9 mouse cellular contexts compared by ENCODE assay signal in the genomic region with DNA sequence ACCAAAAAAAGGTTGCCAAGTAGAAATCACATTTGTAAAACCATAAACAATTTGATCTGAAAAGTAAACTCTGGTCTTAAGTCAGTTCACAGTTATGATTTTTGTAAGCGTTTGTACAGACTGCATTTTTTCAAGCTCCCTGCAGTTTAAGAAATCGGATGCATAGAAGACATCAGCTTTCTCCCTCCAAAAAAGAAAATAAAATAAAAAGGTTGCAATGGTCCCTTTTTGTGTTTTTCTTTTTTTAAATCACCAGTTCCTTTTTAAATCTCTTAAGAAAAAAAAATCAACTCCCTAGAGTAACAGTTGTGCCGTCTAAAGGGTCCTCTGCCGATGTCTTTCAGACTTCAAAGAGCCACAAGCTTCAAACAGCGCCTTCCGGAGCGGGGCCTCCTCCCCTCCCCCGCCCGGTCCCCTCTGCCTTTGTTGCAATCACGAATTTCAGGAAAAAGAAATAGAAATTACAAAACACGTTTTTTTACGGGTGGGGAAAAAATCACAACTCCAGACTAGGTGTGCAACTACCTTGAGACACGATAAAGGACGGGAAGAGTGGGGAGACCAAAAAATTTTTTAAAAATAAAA. TPM values are rescaled to one million over a fixed set of nuclear protein-coding genes. Genes with fewer than 3 reads are reported as not detected.
DNase-seq lines count a peak whose midpoint lies in the region; ATAC-seq and TF ChIP-seq lines count a peak whose summit lies in the region.
"Had no signal": no experiment of that assay in that cellular context is flagged by ENCODE, and none has a peak within 500 bp of the region (broad histone marks: within the 10 kb centered on the region; RNA-seq: fewer than 3 reads in every experiment).

No protein-coding gene starts in this region.

- H3K4me2 ChIP-seq in hindbrain, embryonic 11.5 days (replicated peaks; ENCODE audit: low read depth, low read length) = no peak overlapping the region

- no peaks in the 10 kb centered on the region for H3K36me3 ChIP-seq in ES-E14 (ENCODE audit: control insufficient read depth, insufficient read depth, low read length, poor library complexity, severe bottlenecking)
- H3K36me3 ChIP-seq in hindbrain, embryonic 11.5 days (ENCODE audit: control insufficient read depth, insufficient read depth, low read length) = 0 out of 2 replicates have a peak, but pooled peaks cover 4% of the 10 kb centered on the region
- H3K36me3 ChIP-seq in midbrain, embryonic 10.5 days = peaks cover 46% of the 10 kb centered on the region

- H3K9ac ChIP-seq in ES-E14 (ENCODE audit: insufficient read depth, low read depth, low read length, poor library complexity, severe bottlenecking) = no peak overlapping the region
- H3K9ac ChIP-seq in hindbrain, embryonic 11.5 days (ENCODE audit: low read depth, low read length) = peak overlapping the region; percentile 100

- WGBS in hindbrain, embryonic 11.5 days = under 1% methylated on average over 14 of the region's 14 CpGs
- under 1% methylated on average over 14 of the region's 14 CpGs for WGBS in midbrain, embryonic 10.5 days

- no peak overlapping the region for H3K27ac ChIP-seq in ES-E14 (ENCODE audit: insufficient read depth, low read depth, low read length, poor library complexity, severe bottlenecking)
- H3K27ac ChIP-seq in hindbrain, embryonic 11.5 days (ENCODE audit: low read depth, low read length) = peak overlapping the region; percentile 100
- H3K27ac ChIP-seq in midbrain, embryonic 10.5 days (replicated peaks) = peak overlapping the region; percentile 99

- peaks cover 2 to 7% of the 10 kb centered on the region in 2 experiments; a peak in 3 of 4 replicates for H3K4me1 ChIP-seq in ES-E14 (ENCODE audit: control insufficient read depth in 2 of 2, insufficient read depth in 2 of 2, low read length in 2 of 2, poor library complexity in 1 of 2)
- peaks cover 2% of the 10 kb centered on the region; the same call in 1 of the 2 replicates for H3K4me1 ChIP-seq in hindbrain, embryonic 11.5 days (replicated peaks; ENCODE audit: control insufficient read depth, insufficient read depth, low read length)
- H3K4me1 ChIP-seq in midbrain, embryonic 10.5 days = peaks cover 26% of the 10 kb centered on the region

- no peaks in the 10 kb centered on the region for H3K27me3 ChIP-seq in hindbrain, embryonic 11.5 days (ENCODE audit: control insufficient read depth, insufficient read depth, low read length)
- H3K27me3 ChIP-seq in midbrain, embryonic 10.5 days (ENCODE audit: low read depth, poor library complexity, severe bottlenecking) = no peaks in the 10 kb centered on the region

- peak overlapping the region; percentile 75 to 79 for H3K4me3 ChIP-seq in ES-E14 (ENCODE audit: insufficient read depth in 1 of 2, low read depth in 1 of 2, low read length in 2 of 2, poor library complexity in 1 of 2, severe bottlenecking in 1 of 2)
- peak overlapping the region; percentile 100 for H3K4me3 ChIP-seq in hindbrain, embryonic 11.5 days (ENCODE audit: low read depth, low read length)
- peak overlapping the region; percentile 99 for H3K4me3 ChIP-seq in midbrain, embryonic 10.5 days

- no peak for ATAC-seq in hindbrain, embryonic 11.5 days (ENCODE audit: low FRiP score)
- ATAC-seq in megakaryocyte progenitor cell, adult 5-6 weeks (replicated peaks; ENCODE audit: poor library complexity) = no peak

- in situ Hi-C loops in ES-E14 (cut with MboI; ENCODE audit: low sequenced_read_pairs in 2 of 2, unreplicated experiment in 2 of 2) = no loop called here

- DNase-seq in heart, adult 11 months = peak; percentile 17
- DNase-seq in heart, adult 9 months (ENCODE audit: low spot score in 2 of 2) = no peak
- peak; percentile 24 for DNase-seq in ES-E14 (ENCODE audit: low read depth, low spot score)
- DNase-seq in hindbrain, embryonic 11.5 days (ENCODE audit: low spot score) = peak; percentile 74
- peak; percentile 53 for DNase-seq in midbrain, embryonic 10.5 days (ENCODE audit: low spot score)
- DNase-seq in ovary, postnatal 10 days (ENCODE audit: low spot score) = no peak
- DNase-seq in cerebellum, adult 11-12 months = no peak

- no peaks in the 10 kb centered on the region for H3K9me3 ChIP-seq in ES-E14 (ENCODE audit: control insufficient read depth, insufficient read depth, low read depth, low read length)
- H3K9me3 ChIP-seq in hindbrain, embryonic 11.5 days (ENCODE audit: control insufficient read depth, low read length) = no peaks in the 10 kb centered on the region
- H3K9me3 ChIP-seq in midbrain, embryonic 10.5 days (replicated peaks) = no peaks in the 10 kb centered on the region

TF ChIP-seq in ES-E14, 5 proteins besides CTCF, POLR2A, EP300 and RAD21:
- TF ChIP-seq CHD2 (IDR thresholded peaks at IDR 0.05; ENCODE audit: low read depth, low read length) (no peak), ZC3H11A (IDR thresholded peaks at IDR 0.05; ENCODE audit: borderline replicate concordance, low read depth, low read length) (no peak), HCFC1 (IDR thresholded peaks at IDR 0.05; ENCODE audit: borderline replicate concordance, insufficient read depth, low read length) (no peak), MAFK (IDR thresholded peaks at IDR 0.05; ENCODE audit: insufficient read depth, low read depth, low read length) (no peak), ZNF384 (IDR thresholded peaks at IDR 0.05; ENCODE audit: low read depth, low read length) (no peak)

RNA-seq across cellular contexts. Expression of a gene that starts 1.8 kb away (rescaled TPM):
- total RNA-seq in ES-E14 (2012; rRNA removed) = 10.1 and 11.2 TPM in 2 replicates
- 728 and 786 TPM in 2 replicates for polyA plus RNA-seq in hindbrain, embryonic 11.5 days (2014; fragmentation: Nextera tagmentation; extraction: Ambion mirVana)
- polyA plus RNA-seq in midbrain, embryonic 10.5 days (2016; fragmentation: Nextera tagmentation; extraction: Ambion mirVana) = 260 and 367 TPM in 2 replicates
- not detected in 2 replicates for total RNA-seq in megakaryocyte progenitor cell, adult 5-6 weeks (2015)
- total RNA-seq in megakaryocyte progenitor cell, adult 5-6 weeks (2017) = not detected in 2 replicates
- polyA plus RNA-seq: erythroblast, embryonic 14.5 days had no signal

Comparison
In these comparisons a context has a peak if more than half of its experiments do, and no peak if none do; other contexts are left out.
1. DNase-seq: peak in heart, adult 11 months (single experiment), ES-E14 (single experiment), hindbrain, embryonic 11.5 days (single experiment) and midbrain, embryonic 10.5 days (single experiment); none in heart, adult 9 months (0 of 2), ovary, postnatal 10 days (single experiment) and cerebellum, adult 11-12 months (single experiment).
2. RNA of a gene that starts 1.8 kb away (total RNA-seq): 10.1 to 11.2 TPM in ES-E14; not detected in megakaryocyte progenitor cell, adult 5-6 weeks; every median in the first group is over 10 times any median in the second.
3. Peak in every context shown above with its lines, with median percentiles within 50 percentile points of each other: H3K4me3 ChIP-seq.